Mouse (Mus musculus) ovary, postnatal 10 days (tissue): Measurements from ENCODE around the gene Map3k6.

Experiments used
- DNase-seq: peaks from one replicate; pipeline ENCODE4 v3.0.0; 2022; ENCODE audit warnings: low spot score

The Map3k6 gene

DNA sequence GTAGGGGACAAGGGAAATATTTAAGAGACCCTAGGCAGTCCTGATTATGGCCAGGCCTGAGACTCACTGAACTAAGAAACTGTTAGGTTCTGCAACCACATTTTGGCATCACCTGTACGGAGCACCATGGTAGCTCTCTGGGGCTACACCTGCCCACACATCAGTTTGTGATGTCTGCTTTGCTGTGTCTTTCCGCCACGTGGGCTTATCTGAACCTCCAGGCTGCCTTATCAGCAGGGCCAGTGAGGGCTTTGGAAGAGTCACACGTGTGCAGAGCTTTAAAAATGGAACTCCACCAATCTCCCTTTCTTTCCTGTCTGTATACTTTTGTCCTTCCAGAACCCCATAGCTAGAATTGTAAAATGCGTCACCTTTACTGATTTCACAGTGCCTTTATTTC is 45.3 kb downstream of the Map3k6 start:
- no peak for DNase-seq

DNA sequence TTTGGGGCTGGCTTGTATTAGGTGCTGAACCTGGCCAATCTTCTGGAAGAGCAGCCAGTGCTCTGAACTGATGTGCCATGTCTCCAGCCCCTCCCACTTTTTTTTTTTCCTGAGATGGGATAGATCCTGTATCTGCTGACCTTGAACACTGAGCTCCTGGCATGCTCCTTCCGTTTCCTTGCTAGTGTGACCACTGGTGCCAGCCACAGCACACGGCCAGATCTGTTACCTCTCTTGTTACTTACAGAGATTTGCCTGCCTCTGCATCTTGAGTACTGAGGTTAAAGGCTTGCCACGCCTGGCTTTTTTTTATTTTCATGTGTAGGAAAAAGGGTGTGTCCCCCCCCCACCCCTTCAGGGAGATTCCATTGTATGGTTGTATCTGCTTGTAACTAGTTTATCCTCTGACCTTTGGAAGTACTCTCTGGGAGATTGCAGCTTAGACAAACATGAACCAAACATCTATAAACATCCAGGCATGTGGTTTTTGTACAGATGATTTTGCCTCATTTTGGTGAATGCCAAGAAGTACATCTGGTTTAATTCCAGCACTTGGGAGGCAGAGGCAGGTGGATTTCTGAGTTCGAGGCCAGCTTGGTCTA is 46.0 kb downstream of the Map3k6 start:
- no peak for DNase-seq

GRCm38 (mm10) chr4:133291255-133291654 is 50.6 kb downstream of the Map3k6 start:
- DNase-seq = no peak

DNA sequence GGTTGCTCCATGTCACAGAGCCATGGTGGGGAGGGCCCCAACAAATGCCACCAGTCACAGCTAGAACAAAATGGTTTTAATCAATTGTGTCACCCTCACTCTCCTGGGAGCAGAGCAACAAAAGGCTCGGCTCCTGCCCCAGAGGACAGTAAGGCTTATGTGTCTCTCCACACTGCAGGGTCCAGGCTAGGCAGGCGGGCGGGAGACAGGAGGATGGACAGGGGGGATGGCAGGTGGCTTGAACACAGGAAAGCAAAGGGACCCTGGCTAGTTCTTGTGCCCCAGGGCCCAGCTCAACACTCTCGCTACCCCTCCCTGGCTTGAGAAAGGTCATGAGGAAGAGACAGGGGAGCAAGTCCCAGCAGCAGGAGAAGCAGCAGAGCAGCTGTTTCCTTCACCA is 51.8 kb downstream of the Map3k6 start:
- no peak for DNase-seq

DNA sequence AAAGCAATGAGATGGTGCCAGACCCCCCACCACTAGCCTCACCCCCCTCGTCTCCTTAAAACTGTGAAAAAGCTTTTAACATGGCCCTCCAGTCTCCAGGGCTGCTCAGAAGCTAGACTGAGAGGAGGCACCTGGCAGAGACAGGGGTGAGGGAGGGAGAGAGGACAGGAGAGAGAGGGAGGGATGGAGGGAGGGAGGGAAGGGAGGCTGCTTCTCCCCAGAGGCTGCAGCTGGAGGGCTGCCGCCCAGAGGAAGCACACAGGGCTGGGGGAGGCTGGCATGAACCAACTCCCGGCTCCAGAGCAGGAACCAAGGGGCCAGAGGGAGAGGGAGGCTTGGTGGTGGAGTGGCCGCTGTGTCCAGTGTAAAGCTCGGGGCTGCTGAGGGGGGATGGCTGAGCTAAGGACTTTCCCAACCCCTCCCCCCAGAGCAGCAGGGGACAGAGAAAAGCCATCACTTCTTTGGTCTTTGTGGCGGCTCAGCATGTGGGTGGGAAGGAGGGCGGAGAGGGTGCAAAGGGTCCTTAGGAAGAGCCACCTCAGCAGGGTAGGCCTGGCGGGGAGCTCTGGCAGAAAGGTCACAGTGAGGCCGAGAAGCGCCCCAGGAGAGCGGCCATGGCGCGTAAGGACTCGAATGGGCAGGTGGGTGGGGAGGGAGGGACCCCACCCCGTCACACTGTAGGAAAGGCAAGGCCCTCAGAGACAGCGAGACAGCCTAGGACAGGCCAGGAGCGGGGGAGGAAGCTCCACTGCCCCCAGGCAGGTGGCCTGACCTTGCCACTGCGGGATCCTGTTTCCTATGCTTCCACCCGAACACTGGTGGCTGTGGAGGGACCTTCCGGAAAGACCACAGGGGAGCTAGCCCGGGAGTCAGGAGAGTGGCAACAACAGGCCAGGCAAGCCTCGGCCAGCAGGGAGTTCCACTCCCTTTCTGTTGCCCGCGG is 52.6 kb downstream of the Map3k6 start:
- no peak for DNase-seq

DNA sequence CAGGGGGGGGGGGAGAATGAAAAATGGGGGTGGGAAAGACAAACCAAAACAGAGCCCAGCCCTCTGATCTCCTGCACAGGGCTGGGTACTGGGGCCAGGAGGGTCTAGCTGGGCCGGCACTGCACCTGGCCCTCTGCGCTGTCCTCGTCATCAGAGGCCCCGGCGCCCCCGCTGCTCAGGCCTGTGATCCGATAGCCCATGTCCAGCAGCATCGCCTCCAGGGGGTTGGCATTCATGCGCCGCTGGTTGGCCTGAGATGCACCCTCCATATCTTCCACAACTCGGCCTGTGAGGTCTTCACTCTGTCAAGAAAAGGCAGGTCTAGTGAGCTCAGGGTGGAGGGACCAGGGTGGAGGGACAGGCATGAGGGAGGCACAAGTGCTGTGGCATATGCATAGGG is 53.5 kb downstream of the Map3k6 start:
- DNase-seq = no peak

DNA sequence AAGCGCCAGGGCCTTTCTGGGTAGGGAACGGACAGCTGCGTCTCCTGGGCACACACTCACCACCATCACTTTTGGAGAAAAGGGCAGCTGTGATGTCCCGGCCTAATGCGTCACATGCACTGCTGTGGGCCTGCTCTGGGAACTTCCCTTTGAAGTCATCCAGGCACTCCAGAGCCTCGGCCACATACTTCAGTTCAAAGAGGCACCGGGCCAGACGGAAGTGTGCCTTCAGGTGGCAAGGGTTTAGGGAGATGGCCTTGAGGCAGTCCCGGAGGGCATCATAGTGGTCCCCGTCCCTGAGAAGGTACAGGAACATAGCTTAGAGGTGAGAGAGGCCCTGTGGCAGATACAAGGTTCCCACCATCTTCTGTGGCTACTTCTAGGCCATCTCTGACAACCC is 56.7 kb downstream of the Map3k6 start:
- DNase-seq = no peak

GRCm38 (mm10) chr4:133297801-133298238 is 57.2 kb downstream of the Map3k6 start:
- DNase-seq = peak; percentile 72

DNA sequence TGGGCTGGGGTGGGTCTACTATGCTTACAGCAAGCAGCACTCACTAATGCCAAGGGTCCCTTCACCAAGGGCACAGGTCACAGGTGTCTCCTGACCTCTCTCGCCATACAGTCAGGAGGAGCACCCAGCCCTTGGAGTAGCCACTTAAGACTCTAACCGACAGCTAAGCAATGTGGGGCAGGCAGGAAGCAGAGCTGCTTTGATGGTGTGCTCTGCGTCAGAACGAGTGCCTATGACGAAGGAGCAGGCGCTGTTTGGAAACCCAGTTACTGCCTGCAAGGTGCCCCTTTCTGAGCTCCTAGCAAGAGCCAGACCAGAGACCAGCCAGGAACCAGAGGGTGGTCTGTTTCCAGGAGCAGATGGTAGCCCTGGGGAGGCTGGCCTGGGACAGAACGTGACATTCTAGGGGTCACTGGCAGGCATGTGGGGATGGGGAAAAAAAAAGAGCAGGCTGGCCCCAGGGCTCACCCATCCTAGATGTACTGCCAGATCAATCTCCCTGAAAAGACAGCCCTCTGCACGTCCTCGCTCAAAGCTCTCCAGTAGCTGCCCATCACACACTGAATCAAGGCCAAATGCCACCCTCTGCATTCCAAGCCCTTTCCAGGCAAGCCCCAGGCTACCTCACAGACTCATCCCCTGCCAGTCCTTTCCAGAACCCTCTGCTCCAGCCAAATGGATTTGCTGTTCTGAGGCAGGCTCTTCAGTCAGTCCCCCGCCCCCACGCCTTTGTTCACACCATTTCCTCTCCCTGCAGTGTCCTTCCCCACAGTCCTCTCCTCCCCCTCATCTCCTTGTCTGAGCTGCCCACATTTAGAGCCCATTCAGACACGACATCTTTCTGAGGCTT is 58.1 kb downstream of the Map3k6 start:
- no peak for DNase-seq

DNA sequence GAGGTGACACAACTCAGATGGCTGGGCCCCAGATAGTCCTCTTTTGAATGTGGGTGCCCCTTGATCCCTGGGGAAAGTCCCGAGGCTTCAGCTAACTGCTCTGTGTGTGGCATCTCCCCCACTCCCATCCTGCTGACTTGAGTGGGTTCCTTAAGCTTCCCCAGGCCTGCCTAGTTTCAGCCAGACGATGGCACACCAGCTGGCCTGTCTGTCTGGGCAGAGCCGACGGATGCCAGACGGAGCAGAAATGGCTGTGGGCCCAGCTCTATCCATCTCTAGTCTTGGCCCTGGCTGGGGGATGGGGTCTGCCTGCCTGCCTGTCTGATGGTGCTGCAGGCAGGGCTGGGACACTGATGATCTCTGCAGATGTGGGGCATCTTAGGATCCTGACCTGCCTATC is 59.1 kb downstream of the Map3k6 start:
- no peak for DNase-seq

DNA sequence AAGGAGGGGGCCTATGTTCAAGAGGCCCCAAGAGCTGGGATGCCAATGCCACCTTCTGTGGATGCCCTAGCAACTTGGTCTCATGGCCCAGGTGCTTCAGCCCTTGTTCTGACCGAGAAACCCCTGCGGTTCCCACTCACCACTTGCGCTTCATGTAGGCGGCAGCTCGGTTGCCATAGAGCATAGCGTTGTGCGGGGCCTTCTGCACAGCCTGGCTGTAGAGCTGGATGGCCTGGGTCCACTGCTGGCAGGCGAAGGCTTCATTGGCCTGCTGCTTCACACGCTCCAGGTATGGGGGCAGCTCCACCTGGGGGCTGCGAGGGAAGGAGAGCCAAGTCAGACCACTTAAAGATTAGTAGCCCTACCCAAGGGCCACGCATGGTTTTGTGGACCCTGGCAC is 59.8 kb downstream of the Map3k6 start:
- no peak for DNase-seq

DNA sequence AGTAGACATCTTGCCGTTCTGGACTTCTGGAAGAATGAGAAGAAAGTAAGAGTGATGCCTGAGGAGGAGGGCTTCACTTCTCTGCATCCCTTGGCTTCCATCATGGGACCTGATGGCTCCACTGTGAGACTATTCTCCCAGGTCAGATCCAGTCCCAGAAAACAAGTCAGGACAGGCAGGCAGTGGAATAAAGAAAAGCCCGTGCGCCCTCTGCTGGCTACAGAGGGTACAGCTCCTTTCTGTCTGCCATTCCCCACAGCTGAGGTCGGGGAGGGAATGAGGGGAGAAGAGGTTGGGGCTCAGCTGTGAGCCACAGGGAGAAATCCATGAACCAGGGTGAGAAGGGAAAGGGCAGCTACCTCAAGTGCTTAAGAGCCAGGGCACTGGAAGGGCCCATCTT is 61.2 kb downstream of the Map3k6 start:
- DNase-seq = peak; percentile 53
